Mouse (Mus musculus) forebrain, embryonic 16.5 days (tissue): Measurements from ENCODE around the gene Acot4. TPM values are rescaled to one million over a fixed set of nuclear protein-coding genes. Genes with fewer than 3 reads are reported as not detected.
"Not testable (repeated sequence)": the region's sequence is repeated elsewhere in the genome, so short reads cannot be mapped to it uniquely, and the experiment has no call there.

Experiments
- ATAC-seq: fragments of 200-750 bp; cut with Nextera tagmentation; 2 replicates; pipeline ENCODE4 v1.8.0; 2017; ENCODE audit warnings: mild to moderate bottlenecking, moderate library complexity
- H3K27ac ChIP-seq: fragments of 300-500 bp; sonication (generic); 2 replicates; pipeline ENCODE4 v1.5.1; 2014; ENCODE audit warnings: low read length, control low read depth
- H3K27me3 ChIP-seq: fragments of 300-500 bp; sonication (generic); replicated peaks from 2 replicates; pipeline ENCODE4 v1.6.1; 2014; ENCODE audit warnings: low read length; ENCODE audit not compliant: control insufficient read depth, insufficient read depth
- H3K36me3 ChIP-seq: fragments of 300-500 bp; sonication (generic); 2 replicates; pipeline ENCODE4 v1.6.1; 2014; ENCODE audit not compliant: control insufficient read depth, insufficient read depth
- H3K4me1 ChIP-seq: fragments of 300-500 bp; sonication (generic); replicated peaks from 2 replicates; pipeline ENCODE4 v1.6.1; 2014; ENCODE audit warnings: low read length; ENCODE audit not compliant: control insufficient read depth, insufficient read depth
- H3K4me2 ChIP-seq: fragments of 300-500 bp; sonication (generic); 2 replicates; pipeline ENCODE4 v1.6.1; 2014; ENCODE audit warnings: mild to moderate bottlenecking, low read length, control low read depth
- H3K4me3 ChIP-seq: fragments of 300-500 bp; sonication (generic); replicated peaks from 2 replicates; pipeline ENCODE4 v1.5.1; 2014; ENCODE audit warnings: mild to moderate bottlenecking, low read length, control low read depth
- H3K9ac ChIP-seq: fragments of 300-500 bp; sonication (generic); replicated peaks from 2 replicates; pipeline ENCODE4 v1.6.1; 2014; ENCODE audit warnings: low read depth, low read length, control low read depth
- H3K9me3 ChIP-seq: fragments of 300-500 bp; sonication (generic); 2 replicates; pipeline ENCODE4 v1.6.1; 2016; ENCODE audit warnings: low read length; ENCODE audit not compliant: control insufficient read depth
- WGBS: fragments of 180-500 bp; shearing (Covaris S2); extraction: QIAGEN DNeasy Blood & Tissue Kit; methylation state at CpG from one replicate; pipeline ENCODE4 v1.1.7; 2014; 5-methylcytosine and 5-hydroxymethylcytosine counted together
- polyA plus RNA-seq: library from polyadenylated mRNA; unstranded; fragments of >200 nt; fragmentation: Nextera tagmentation; extraction: Ambion mirVana; gene quantifications from 2 replicates; pipeline ENCODE4 v1.2.1, GENCODE M21; 2015

The Acot4 gene
- polyA plus RNA-seq, 1 experiment from 2014 or later = 0.35 TPM

- Histone ChIP-seq H3K4me1 (no peaks in the 10 kb centered on the region), H3K4me2 (no peak overlapping the region), H3K9ac (no peak overlapping the region), H3K9me3 (peaks cover 7% of the 10 kb centered on the region; the same call in 1 of the 2 replicates), H3K4me3 (no peak overlapping the region), H3K27me3 (no peaks in the 10 kb centered on the region), H3K36me3 (no peaks in the 10 kb centered on the region), H3K27ac (no peak overlapping the region)
- no peak for ATAC-seq
- 70% methylated on average over 2 of the region's 2 CpGs for WGBS
Measured at GRCm38 (mm10) chr12:84044045-84044444, 5.9 kb downstream of the Acot4 start.

GRCm38 (mm10) chr12:84046906-84047305, 8.7 kb downstream of the Acot4 start:
- no peak for ATAC-seq
- no peaks in the 10 kb centered on the region for H3K27me3 ChIP-seq
- H3K9ac ChIP-seq = no peak overlapping the region
- no peak overlapping the region for H3K4me3 ChIP-seq
- WGBS = 100% methylated on average over 1 of the region's 1 CpGs
- H3K27ac ChIP-seq = no peak overlapping the region
- no peaks in the 10 kb centered on the region for H3K36me3 ChIP-seq
- H3K9me3 ChIP-seq = peaks cover 5% of the 10 kb centered on the region; the same call in 1 of the 2 replicates
- H3K4me2 ChIP-seq = no peak overlapping the region
- H3K4me1 ChIP-seq = no peaks in the 10 kb centered on the region

- H3K27ac ChIP-seq = not testable (repeated sequence)
- 90% methylated on average over 5 of the region's 5 CpGs for WGBS
Measured at GRCm38 (mm10) chr12:84050744-84051143, 12.6 kb downstream of the Acot4 start.

GRCm38 (mm10) chr12:84051937-84052474, 13.8 kb downstream of the Acot4 start, which contains the start of gene Acot3:
TSS of gene Acot3 (plus strand) at chr12:84052144.
- H3K4me3 ChIP-seq = no peak within 1 kb of the TSS
- H3K9ac ChIP-seq = no peak within 1 kb of the TSS
- 91% methylated on average over 5 of the region's 5 CpGs for WGBS
- no peak within 1 kb of the TSS for H3K27ac ChIP-seq
- peaks cover 5% of the 10 kb centered on the region; the same call in 1 of the 2 replicates for H3K9me3 ChIP-seq
- H3K4me2 ChIP-seq = no peak within 1 kb of the TSS; the same call in 1 of the 2 replicates
- H3K4me1 ChIP-seq = peaks cover 8% of the 10 kb centered on the region; the same call in 1 of the 2 replicates
- H3K36me3 ChIP-seq = no peaks in the 10 kb centered on the region
- H3K27me3 ChIP-seq = peaks cover 11% of the 10 kb centered on the region
- ATAC-seq = no peak

More at GRCm38 (mm10) chr12:84050744-84051143, 12.6 kb downstream of the Acot4 start:
- ATAC-seq, H3K9me3 ChIP-seq, H3K4me2 ChIP-seq, H3K36me3 ChIP-seq, H3K4me3 ChIP-seq, H3K4me1 ChIP-seq, H3K9ac ChIP-seq: not testable (repeated sequence)
- peaks cover 11% of the 10 kb centered on the region for H3K27me3 ChIP-seq

GRCm38 (mm10) chr12:84052609-84053008, 14.4 kb downstream of the Acot4 start:
- 82% methylated on average over 7 of the region's 7 CpGs for WGBS
- Histone ChIP-seq H3K27ac (no peak overlapping the region), H3K9me3 (peaks cover 5% of the 10 kb centered on the region; the same call in 1 of the 2 replicates), H3K27me3 (peaks cover 11% of the 10 kb centered on the region), H3K36me3 (no peaks in the 10 kb centered on the region), H3K9ac (no peak overlapping the region), H3K4me2 (no peak overlapping the region), H3K4me3 (no peak overlapping the region), H3K4me1 (peaks cover 8% of the 10 kb centered on the region; the same call in 1 of the 2 replicates)
- ATAC-seq = no peak

- 7% methylated on average over 16 of the region's 16 CpGs for WGBS
- peak overlapping the region; percentile 72 for H3K4me2 ChIP-seq
- no peak for ATAC-seq
- peaks cover 11% of the 10 kb centered on the region for H3K27me3 ChIP-seq
- no peaks in the 10 kb centered on the region for H3K36me3 ChIP-seq
- peak overlapping the region; percentile 48; the same call in 1 of the 2 replicates for H3K9ac ChIP-seq
- H3K4me3 ChIP-seq = peak overlapping the region; percentile 46
- peaks cover 1% of the 10 kb centered on the region; the same call in 1 of the 2 replicates for H3K9me3 ChIP-seq
- peaks cover 8% of the 10 kb centered on the region; the same call in 1 of the 2 replicates for H3K4me1 ChIP-seq
- no peak overlapping the region for H3K27ac ChIP-seq
Measured at GRCm38 (mm10) chr12:84053173-84053572, 15.0 kb downstream of the Acot4 start.

GRCm38 (mm10) chr12:84053679-84054391, 15.7 kb downstream of the Acot4 start:
- H3K9me3 ChIP-seq = no peaks in the 10 kb centered on the region
- H3K4me1 ChIP-seq = peaks cover 8% of the 10 kb centered on the region; the same call in 1 of the 2 replicates
- peak overlapping the region; percentile 48 for H3K9ac ChIP-seq
- peak overlapping the region; percentile 46 for H3K4me3 ChIP-seq
- peak overlapping the region; percentile 72 for H3K4me2 ChIP-seq
- no peak overlapping the region for H3K27ac ChIP-seq
- no peaks in the 10 kb centered on the region for H3K36me3 ChIP-seq
- ATAC-seq = no peak
- 4% methylated on average over 41 of the region's 46 CpGs for WGBS
- H3K27me3 ChIP-seq = peaks cover 11% of the 10 kb centered on the region

GRCm38 (mm10) chr12:84060946-84061345, 22.8 kb downstream of the Acot4 start:
- H3K9ac ChIP-seq = no peak overlapping the region
- no peak overlapping the region for H3K27ac ChIP-seq
- no peak overlapping the region for H3K4me3 ChIP-seq
- no peaks in the 10 kb centered on the region for H3K36me3 ChIP-seq
- H3K9me3 ChIP-seq = no peaks in the 10 kb centered on the region
- WGBS = 32% methylated on average over 2 of the region's 2 CpGs
- H3K4me1 ChIP-seq = no peaks in the 10 kb centered on the region
- no peaks in the 10 kb centered on the region for H3K27me3 ChIP-seq
- H3K4me2 ChIP-seq = no peak overlapping the region
- no peak for ATAC-seq

GRCm38 (mm10) chr12:84062336-84062735, 24.2 kb downstream of the Acot4 start:
- ATAC-seq = no peak
- Histone ChIP-seq H3K4me1 (no peaks in the 10 kb centered on the region), H3K36me3 (no peaks in the 10 kb centered on the region), H3K9me3 (no peaks in the 10 kb centered on the region), H3K27me3 (no peaks in the 10 kb centered on the region), H3K4me3 (no peak overlapping the region), H3K27ac (no peak overlapping the region), H3K9ac (no peak overlapping the region), H3K4me2 (no peak overlapping the region)
- 95% methylated on average over 20 of the region's 20 CpGs for WGBS
